ENCODE assay signal across 15 mouse cellular contexts in the genomic region with DNA sequence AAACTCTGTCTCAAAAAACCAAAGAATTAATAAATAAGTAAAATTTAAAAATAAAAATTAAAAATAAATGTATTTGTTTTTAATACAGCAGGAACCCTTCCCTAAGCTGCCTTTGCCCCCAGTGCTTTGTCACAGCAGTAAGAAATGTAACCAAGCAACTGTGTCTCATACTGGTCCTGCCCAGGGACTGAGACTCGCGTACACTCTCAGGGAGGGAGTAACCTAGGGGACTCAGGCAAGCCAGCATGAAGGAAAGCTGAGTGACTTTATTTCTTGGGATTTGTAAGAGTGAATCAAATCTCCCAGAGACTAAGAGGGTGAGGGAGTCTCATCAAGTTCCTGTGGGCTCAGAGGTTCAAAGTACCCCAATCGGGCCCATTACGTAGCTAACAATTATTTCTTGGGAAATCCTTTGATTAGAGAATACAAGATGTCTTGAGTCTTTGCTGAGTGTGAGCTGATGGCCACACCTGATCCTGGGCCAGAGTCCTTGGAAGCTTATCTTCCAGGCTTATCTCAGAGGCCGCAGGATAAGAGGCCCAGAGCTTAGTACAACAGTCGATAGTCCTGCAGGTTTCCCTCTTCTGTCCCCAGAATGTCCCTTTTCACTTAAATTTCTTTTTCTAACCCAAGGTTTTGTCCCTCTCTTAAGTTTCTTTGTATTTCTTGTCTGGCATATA.
"Had no signal": no experiment of that assay in that cellular context is flagged by ENCODE, and none has a peak within 500 bp of the region (broad histone marks: within the 10 kb centered on the region; RNA-seq: fewer than 3 reads in every experiment).

No protein-coding gene starts in this region.

- H3K4me3 ChIP-seq: midbrain, embryonic 10.5 days; midbrain, embryonic 12.5 days; neural tube, embryonic 12.5 days had no signal

- H3K9me3 ChIP-seq: midbrain, embryonic 10.5 days; midbrain, embryonic 12.5 days; neural tube, embryonic 12.5 days had no signal

- H3K4me2 ChIP-seq: lung, embryonic 14.5 days; midbrain, embryonic 12.5 days; neural tube, embryonic 12.5 days had no signal

- H3K36me3 ChIP-seq: midbrain, embryonic 12.5 days; neural tube, embryonic 12.5 days had no signal

- DNase-seq: lung, adult 18-20 months; lung, embryonic 14.5 days; lung, postnatal 10 days; lung, postnatal 4 days; midbrain, embryonic 14.5 days; right cerebral cortex, postnatal 14 days; spleen, adult 18-20 months; thymus, adult 18-20 months; thymus, postnatal 14 days; thymus, postnatal 36 days had no signal

- H3K27ac ChIP-seq: liver, embryonic 14.5 days; midbrain, embryonic 10.5 days; midbrain, embryonic 12.5 days; neural tube, embryonic 12.5 days had no signal

- ATAC-seq: midbrain, embryonic 16.5 days had no signal

- H3K27me3 ChIP-seq: midbrain, embryonic 12.5 days; neural tube, embryonic 12.5 days had no signal

- H3K9ac ChIP-seq: liver, embryonic 14.5 days; lung, embryonic 14.5 days; midbrain, embryonic 12.5 days; neural tube, embryonic 12.5 days had no signal
